Mouse (Mus musculus) limb, embryonic 12.5 days (tissue): ENCODE results near the gene Trim56. TPM values are rescaled to one million over a fixed set of nuclear protein-coding genes. Genes with fewer than 3 reads are reported as not detected.
"Not testable (repeated sequence)": the region's sequence is repeated elsewhere in the genome, so short reads cannot be mapped to it uniquely, and the experiment has no call there.

Experiments
- ATAC-seq: fragments of 200-750 bp; cut with Nextera tagmentation; 2 replicates; pipeline ENCODE4 v1.8.0; 2017; ENCODE audit warnings: low read depth, moderate TSS enrichment; ENCODE audit not compliant: insufficient number of reproducible peaks, insufficient read depth, low FRiP score, low TSS enrichment
- H3K27ac ChIP-seq: fragments of 300-500 bp; sonication (generic); 2 replicates; pipeline ENCODE4 v1.5.1; 2016; ENCODE audit warnings: mild to moderate bottlenecking, moderate library complexity
- H3K27me3 ChIP-seq: fragments of 300-500 bp; sonication (generic); 2 replicates; pipeline ENCODE4 v1.6.1; 2016; ENCODE audit warnings: mild to moderate bottlenecking, moderate library complexity
- H3K36me3 ChIP-seq: fragments of 300-500 bp; sonication (generic); 2 replicates; pipeline ENCODE4 v1.6.1; 2016; ENCODE audit warnings: mild to moderate bottlenecking, moderate library complexity
- H3K4me1 ChIP-seq: fragments of 300-500 bp; sonication (generic); replicated peaks from 2 replicates; pipeline ENCODE4 v1.6.1; 2016
- H3K4me2 ChIP-seq: fragments of 300-500 bp; sonication (generic); 2 replicates; pipeline ENCODE4 v1.6.1; 2016; ENCODE audit warnings: mild to moderate bottlenecking, moderate library complexity
- H3K4me3 ChIP-seq: fragments of 300-500 bp; sonication (generic); replicated peaks from 2 replicates; pipeline ENCODE4 v1.5.1; 2016; ENCODE audit warnings: mild to moderate bottlenecking
- H3K9ac ChIP-seq: fragments of 300-500 bp; sonication (generic); replicated peaks from 2 replicates; pipeline ENCODE4 v1.6.1; 2016; ENCODE audit warnings: mild to moderate bottlenecking, moderate library complexity
- H3K9me3 ChIP-seq: fragments of 300-500 bp; sonication (generic); 2 replicates; pipeline ENCODE4 v1.6.1; 2016; ENCODE audit warnings: mild to moderate bottlenecking, moderate library complexity
- WGBS: fragments of 180-500 bp; shearing (Covaris S2); methylation state at CpG from one replicate; pipeline ENCODE4 v1.1.7; 2016; 5-methylcytosine and 5-hydroxymethylcytosine counted together
- polyA plus RNA-seq: library from polyadenylated mRNA; unstranded; fragments of >200 nt; fragmentation: Nextera tagmentation; extraction: Ambion mirVana; gene quantifications from 2 replicates; pipeline ENCODE4 v1.2.1, GENCODE M21; 2016

Gene Trim56
- 6.9 and 8.6 TPM in 2 replicates for polyA plus RNA-seq

DNA sequence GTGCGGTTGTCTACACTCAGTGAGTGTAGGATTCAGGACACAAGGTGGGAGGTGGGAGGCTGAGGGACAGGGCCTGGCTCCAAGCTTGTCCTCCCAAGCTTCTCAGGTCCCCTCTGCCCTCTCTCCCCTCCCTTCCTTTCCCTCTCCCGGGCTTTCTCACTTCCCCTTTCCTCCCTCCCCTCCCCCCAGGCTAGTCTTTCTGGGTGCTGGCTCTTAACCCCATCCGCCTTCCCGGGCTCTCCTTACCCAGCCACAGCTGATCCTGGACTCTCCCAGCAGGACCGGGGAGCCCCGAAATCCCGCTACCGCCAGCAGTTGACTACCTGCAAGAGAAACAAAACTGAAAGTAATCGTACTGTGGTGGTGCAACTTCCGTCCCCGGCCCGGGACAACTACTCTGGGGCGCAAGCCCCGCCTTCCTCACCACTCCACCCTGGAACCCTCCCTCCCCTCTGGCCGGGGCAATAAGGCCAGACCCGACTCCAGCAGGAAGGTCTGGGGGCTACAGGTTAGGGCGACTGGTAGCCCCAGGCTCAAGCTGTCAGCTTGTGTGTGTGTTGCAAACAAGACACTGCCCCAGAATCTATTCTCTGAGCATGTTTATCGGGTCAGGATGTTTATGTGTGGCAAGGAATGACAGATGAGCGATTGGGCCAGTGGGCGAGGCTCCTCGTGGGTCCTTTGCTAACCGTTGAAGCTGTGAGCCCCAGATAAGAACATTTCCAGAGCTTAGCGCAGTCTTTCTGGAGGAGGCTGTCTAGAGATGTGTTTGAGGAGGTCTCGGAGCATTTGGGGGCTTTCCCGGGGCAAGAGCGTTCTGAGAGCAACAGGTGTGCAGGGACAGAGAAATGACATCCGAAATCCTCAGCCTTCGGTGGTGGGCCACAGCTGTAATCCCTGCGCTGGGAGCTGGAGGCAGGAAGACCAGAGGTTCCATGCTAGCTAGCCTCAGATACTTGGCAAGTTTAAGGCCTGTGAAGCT is at the start of gene Trim56:
TSS of gene Trim56 (minus strand) at position 344 of the 982 bp plus-strand sequence.
- peak within 1 kb of the TSS; percentile 74 for H3K4me2 ChIP-seq
- peak; percentile 61; the same call in 1 of the 2 replicates for ATAC-seq
- H3K4me3 ChIP-seq = peak within 1 kb of the TSS; percentile 65
- H3K9me3 ChIP-seq = peaks cover 28% of the 10 kb centered on the region
- peaks cover 14% of the 10 kb centered on the region for H3K4me1 ChIP-seq
- H3K27me3 ChIP-seq = no peaks in the 10 kb centered on the region
- WGBS = 8% methylated on average over 29 of the region's 29 CpGs
- peaks cover 33% of the 10 kb centered on the region for H3K36me3 ChIP-seq
- peak within 1 kb of the TSS; percentile 86 for H3K9ac ChIP-seq
- peak within 1 kb of the TSS; percentile 81 for H3K27ac ChIP-seq

DNA sequence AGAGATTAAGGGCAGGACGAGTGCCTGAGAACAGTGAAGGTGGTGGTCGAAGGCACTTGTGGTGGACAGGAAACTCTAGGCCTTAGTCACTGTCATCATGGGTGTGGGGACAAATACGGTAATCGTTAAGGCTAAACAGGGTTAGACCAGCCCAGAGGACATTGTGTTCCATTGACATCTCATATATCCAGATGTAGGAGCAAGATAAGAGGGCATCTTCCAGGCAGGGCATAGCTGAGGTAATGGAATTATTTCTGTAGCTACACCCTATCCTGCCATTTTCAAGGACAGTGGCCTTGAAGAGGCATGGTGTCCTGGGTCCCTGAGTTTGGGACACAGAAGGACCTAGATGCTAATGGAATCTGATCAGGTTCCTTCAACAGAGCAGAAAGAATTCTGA is 45.8 kb upstream of the Trim56 start:
- no peak overlapping the region for H3K4me3 ChIP-seq
- H3K27ac ChIP-seq = no peak overlapping the region
- WGBS = 80% methylated on average over 4 of the region's 4 CpGs
- H3K9ac ChIP-seq = no peak overlapping the region
- 0 out of 2 replicates have a peak, but pooled peaks cover 8% of the 10 kb centered on the region for H3K27me3 ChIP-seq
- no peak overlapping the region for H3K4me2 ChIP-seq
- ATAC-seq = no peak
- no peaks in the 10 kb centered on the region for H3K4me1 ChIP-seq
- no peaks in the 10 kb centered on the region for H3K36me3 ChIP-seq
- H3K9me3 ChIP-seq = peaks cover 6% of the 10 kb centered on the region

DNA sequence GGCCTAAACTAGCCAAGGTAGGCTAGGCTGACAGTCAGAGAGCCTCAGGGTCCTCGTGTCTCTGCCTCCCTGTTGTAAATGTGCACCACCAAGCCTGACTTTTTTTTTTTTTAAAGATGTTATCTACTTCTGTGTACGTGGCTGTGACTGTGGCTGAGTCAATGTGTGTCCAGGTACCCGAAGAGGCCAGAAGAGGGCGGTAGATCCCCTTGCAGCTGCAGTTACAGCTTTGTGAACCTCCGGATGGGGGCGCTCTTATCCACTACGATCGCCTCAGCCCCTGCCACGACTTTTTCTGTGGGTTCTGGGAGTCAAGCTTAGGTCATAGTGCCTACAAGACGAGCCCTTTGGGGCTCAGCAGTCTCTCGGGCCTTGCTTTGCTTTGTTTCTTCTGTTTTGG is 43.5 kb upstream of the Trim56 start:
- Histone ChIP-seq H3K36me3 (no peaks in the 10 kb centered on the region), H3K4me1 (no peaks in the 10 kb centered on the region), H3K9me3 (peaks cover 18% of the 10 kb centered on the region), H3K9ac (no peak overlapping the region), H3K4me3 (no peak overlapping the region), H3K27me3 (no peaks in the 10 kb centered on the region), H3K4me2 (no peak overlapping the region), H3K27ac (no peak overlapping the region)
- WGBS = 34% methylated on average over 11 of the region's 11 CpGs
- ATAC-seq = no peak

DNA sequence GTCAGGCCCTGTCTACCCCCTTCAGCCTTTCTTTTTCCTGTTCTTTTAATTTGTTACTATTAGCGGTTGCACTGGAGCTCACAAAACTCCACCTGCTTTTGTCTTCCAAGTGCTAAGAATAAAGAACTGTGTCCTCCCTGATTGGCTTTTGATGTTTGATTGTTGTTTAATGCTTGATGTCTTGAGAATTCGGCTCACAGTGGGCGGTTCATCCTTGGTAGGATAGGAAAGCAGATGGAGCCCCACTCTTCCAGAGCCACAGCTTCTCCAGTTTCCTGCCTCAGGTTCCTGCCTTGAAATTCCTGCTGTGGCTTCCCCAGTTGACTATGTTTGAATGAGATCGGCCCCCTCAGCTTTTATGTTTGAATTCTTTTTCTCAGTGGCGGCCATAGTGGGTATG is 37.3 kb upstream of the Trim56 start:
- peaks cover 47% of the 10 kb centered on the region for H3K9me3 ChIP-seq
- H3K36me3 ChIP-seq = no peaks in the 10 kb centered on the region
- H3K4me2 ChIP-seq = no peak overlapping the region
- no peak for ATAC-seq
- no peaks in the 10 kb centered on the region for H3K4me1 ChIP-seq
- H3K27ac ChIP-seq = no peak overlapping the region
- no peak overlapping the region for H3K9ac ChIP-seq
- no peaks in the 10 kb centered on the region for H3K27me3 ChIP-seq
- H3K4me3 ChIP-seq = no peak overlapping the region
- 86% methylated on average over 5 of the region's 5 CpGs for WGBS

DNA sequence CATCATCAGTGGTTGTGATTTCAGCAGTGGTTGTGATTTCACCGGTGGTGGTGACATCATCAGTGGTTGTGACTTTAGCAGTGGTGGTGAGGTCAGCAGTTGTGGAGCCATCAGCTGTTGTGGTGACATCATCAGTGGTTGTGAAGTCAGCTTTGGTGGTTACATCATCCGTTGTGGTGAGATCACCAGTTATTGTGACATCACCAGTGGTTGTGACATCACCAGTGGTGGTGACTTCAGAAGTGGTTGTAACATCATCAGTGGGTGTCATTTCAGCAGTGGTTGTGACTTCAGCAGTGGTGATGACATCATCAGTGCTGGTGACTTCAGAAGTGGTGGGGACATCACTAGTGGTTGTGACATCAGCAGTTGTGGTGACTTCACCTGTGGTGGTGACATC is 36.6 kb upstream of the Trim56 start:
- Histone ChIP-seq H3K9me3 (peaks cover 47% of the 10 kb centered on the region), H3K9ac (no peak overlapping the region), H3K4me2 (no peak overlapping the region), H3K4me3 (no peak overlapping the region), H3K27me3 (no peaks in the 10 kb centered on the region), H3K36me3 (no peaks in the 10 kb centered on the region), H3K4me1 (no peaks in the 10 kb centered on the region), H3K27ac (no peak overlapping the region)
- WGBS = 58% methylated on average over 2 of the region's 2 CpGs
- ATAC-seq = no peak

DNA sequence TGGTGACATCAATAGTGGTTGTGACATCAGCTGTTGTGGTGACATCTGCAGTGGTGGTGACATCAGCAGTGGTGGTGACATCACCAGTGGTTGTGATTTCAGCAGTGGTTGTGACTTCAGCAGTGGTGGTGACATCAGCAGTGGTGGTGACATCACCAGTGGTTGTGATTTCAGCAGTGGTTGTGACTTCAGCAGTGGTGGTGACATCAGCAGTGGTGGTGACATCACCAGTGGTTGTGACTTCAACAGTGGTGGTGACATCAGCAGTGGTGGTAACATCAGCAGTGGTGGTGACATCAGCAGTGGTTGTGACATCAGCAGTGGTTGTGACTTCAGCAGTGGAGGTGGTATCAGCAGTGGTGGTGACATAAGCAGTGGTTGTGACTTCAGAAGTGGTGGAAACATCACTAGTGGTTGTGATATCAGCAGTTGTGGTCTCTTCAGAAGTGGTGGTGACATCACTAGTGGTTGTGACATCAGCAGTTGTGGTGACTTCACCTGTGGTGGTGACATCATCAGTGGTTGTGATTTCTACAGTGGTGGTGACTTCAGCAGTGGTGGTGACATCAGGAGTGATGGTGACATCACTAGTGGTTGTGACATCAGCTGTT is 33.4 kb upstream of the Trim56 start, which contains the start of gene Muc3:
TSS of gene Muc3 (minus strand) at position 51 of the 611 bp plus-strand sequence.
- ATAC-seq, H3K27ac ChIP-seq, H3K4me2 ChIP-seq, H3K36me3 ChIP-seq, H3K4me1 ChIP-seq, H3K4me3 ChIP-seq, H3K27me3 ChIP-seq, H3K9ac ChIP-seq: not testable (repeated sequence)
- H3K9me3 ChIP-seq = peaks cover 29% of the 10 kb centered on the region

DNA sequence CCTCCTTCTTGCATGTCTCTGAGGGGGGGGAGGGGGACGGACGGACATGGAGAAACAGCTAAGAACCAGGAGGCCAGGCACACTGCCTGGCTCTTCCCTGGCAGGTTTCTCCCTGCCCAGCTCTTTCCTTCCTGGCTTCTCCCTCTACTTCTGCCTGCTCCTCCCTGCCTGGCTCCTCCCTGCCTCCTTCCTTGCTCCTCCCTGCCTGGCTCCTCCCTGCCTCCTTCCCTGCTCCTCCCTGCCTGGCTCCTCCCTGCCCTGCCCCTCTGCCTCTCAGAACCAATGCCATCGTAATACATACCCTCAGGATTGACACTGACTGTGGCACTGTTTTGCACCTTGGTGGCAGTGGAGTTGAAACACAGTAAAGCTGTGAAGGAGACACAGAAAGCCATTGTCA is 24.8 kb upstream of the Trim56 start:
- WGBS = 18% methylated on average over 3 of the region's 3 CpGs
- no peak overlapping the region for H3K4me2 ChIP-seq
- H3K27ac ChIP-seq = no peak overlapping the region
- peaks cover 2% of the 10 kb centered on the region; the same call in 1 of the 2 replicates for H3K27me3 ChIP-seq
- H3K9me3 ChIP-seq = 0 out of 2 replicates have a peak, but pooled peaks cover 2% of the 10 kb centered on the region
- no peaks in the 10 kb centered on the region for H3K36me3 ChIP-seq
- no peak overlapping the region for H3K4me3 ChIP-seq
- H3K9ac ChIP-seq = no peak overlapping the region
- H3K4me1 ChIP-seq = no peaks in the 10 kb centered on the region
- no peak for ATAC-seq

DNA sequence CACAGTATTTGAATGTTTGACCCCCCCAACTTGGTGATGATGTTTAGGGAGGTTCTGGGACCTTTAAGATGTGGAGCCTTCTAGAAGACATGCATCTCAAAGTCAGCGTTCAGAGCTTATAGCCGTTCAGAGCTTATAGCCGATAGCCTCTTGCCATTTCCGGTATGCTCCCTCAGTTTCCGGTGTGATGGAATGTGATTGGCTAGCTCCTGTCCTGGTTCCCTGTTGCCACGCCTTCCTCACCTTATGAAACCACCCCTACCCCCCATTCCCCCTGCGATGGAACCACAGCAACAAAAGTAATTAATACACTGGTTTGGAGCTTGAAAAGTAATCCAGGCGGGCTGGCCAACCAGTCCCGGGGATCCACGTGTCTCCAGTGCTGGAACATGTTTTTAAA is 23.0 kb upstream of the Trim56 start:
- Histone ChIP-seq H3K4me3 (no peak overlapping the region), H3K9me3 (0 out of 2 replicates have a peak, but pooled peaks cover 2% of the 10 kb centered on the region), H3K4me2 (no peak overlapping the region), H3K36me3 (no peaks in the 10 kb centered on the region), H3K27me3 (peaks cover 2% of the 10 kb centered on the region; the same call in 1 of the 2 replicates), H3K9ac (no peak overlapping the region), H3K27ac (no peak overlapping the region), H3K4me1 (no peaks in the 10 kb centered on the region)
- ATAC-seq = no peak
- 86% methylated on average over 10 of the region's 10 CpGs for WGBS

DNA sequence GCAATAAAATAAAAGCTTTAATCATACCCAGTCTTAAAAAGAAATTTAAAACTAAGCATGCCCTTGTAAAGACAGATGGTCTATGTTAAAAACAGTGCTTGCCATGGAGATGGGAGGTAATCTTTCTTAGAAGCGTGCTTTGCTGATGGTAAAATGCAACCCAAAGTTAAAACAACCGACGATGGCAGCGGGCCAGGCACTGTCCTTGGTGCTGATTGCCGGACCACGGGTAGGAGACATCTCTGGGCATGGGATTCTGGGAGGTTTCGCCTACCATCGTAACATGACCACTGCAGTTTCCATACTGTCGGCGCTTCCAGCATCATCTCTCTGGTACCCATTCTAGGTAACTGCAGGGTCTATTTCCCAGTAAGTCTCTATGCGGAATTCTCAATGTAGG is 18.9 kb upstream of the Trim56 start:
- H3K9me3 ChIP-seq = 0 out of 2 replicates have a peak, but pooled peaks cover 2% of the 10 kb centered on the region
- H3K27me3 ChIP-seq = peaks cover 2% of the 10 kb centered on the region; the same call in 1 of the 2 replicates
- no peak overlapping the region for H3K4me2 ChIP-seq
- H3K9ac ChIP-seq = no peak overlapping the region
- no peak overlapping the region for H3K4me3 ChIP-seq
- no peak overlapping the region for H3K27ac ChIP-seq
- no peaks in the 10 kb centered on the region for H3K4me1 ChIP-seq
- no peaks in the 10 kb centered on the region for H3K36me3 ChIP-seq
- ATAC-seq = no peak
- WGBS = 37% methylated on average over 11 of the region's 11 CpGs

DNA sequence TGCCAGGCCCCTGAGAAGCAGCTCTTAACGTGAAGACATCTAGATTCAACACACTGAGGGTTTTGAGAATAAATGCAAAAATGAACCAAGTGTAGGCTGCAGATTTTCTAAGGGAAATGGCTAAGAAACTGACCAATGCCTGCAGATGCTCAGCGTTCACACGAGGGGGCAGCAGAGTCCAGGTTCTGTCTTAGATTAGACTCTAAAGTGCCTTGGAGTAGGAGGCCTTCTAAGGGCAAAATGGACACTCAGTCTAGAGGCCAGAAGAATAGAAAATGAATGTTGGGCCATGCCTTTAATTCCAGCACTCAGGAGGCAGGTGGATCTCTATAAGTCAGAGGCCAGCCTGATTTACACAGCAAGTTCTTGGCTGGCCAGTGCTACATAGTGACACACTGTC is 15.5 kb upstream of the Trim56 start:
- no peak overlapping the region for H3K27ac ChIP-seq
- no peak overlapping the region for H3K4me3 ChIP-seq
- H3K4me2 ChIP-seq = no peak overlapping the region
- no peak overlapping the region for H3K9ac ChIP-seq
- no peaks in the 10 kb centered on the region for H3K36me3 ChIP-seq
- H3K9me3 ChIP-seq = peaks cover 1% of the 10 kb centered on the region; the same call in 1 of the 2 replicates
- H3K4me1 ChIP-seq = peaks cover 8% of the 10 kb centered on the region
- 4% methylated on average over 3 of the region's 3 CpGs for WGBS
- no peaks in the 10 kb centered on the region for H3K27me3 ChIP-seq
- no peak for ATAC-seq

DNA sequence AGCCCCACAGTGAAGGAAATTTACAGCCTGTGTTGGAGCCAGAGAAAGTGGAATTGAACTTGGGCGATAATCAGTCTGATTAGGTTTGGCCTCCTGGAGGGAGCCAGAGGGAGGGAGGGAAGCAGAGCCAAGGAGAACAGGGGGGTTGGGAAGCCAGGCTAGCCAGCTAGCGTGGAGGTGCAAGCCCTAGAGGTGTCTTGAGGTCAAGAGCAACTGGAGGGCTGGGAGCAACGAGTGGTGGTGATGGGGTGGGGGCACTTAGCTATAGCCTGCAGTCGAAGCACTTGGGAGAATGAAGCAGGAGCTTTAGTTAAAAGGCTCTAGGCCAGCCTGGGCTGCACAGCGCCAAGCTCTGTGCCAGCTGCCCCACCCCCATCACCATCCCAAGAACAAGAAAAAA is 13.3 kb upstream of the Trim56 start:
- no peaks in the 10 kb centered on the region for H3K36me3 ChIP-seq
- WGBS = 21% methylated on average over 5 of the region's 5 CpGs
- no peak overlapping the region for H3K27ac ChIP-seq
- ATAC-seq = no peak
- no peaks in the 10 kb centered on the region for H3K27me3 ChIP-seq
- H3K4me2 ChIP-seq = no peak overlapping the region
- no peak overlapping the region for H3K4me3 ChIP-seq
- no peak overlapping the region for H3K9ac ChIP-seq
- H3K4me1 ChIP-seq = peaks cover 8% of the 10 kb centered on the region
- H3K9me3 ChIP-seq = no peaks in the 10 kb centered on the region; the same call in 1 of the 2 replicates
